Mouse (Mus musculus): ENCODE data around the gene Heatr1. TPM values are rescaled to one million over a fixed set of nuclear protein-coding genes. Genes with fewer than 3 reads are reported as not detected.

Gene Heatr1
- polyA plus RNA-seq (2015; fragmentation: Nextera tagmentation; extraction: Ambion mirVana), result 3.9 and 4.2 TPM in 2 replicates

GRCm38 (mm10) chr13:12394609-12395505, at the start of gene Heatr1:
TSS of gene Heatr1 (plus strand) at chr13:12395027.
- Histone ChIP-seq H3K27me3 (replicated peaks; ENCODE audit: control insufficient read depth, insufficient read depth, low read length) (no peaks in the 10 kb centered on the region), H3K4me1 (replicated peaks; ENCODE audit: control insufficient read depth, insufficient read depth, low read length) (no peaks in the 10 kb centered on the region), H3K4me2 (replicated peaks; ENCODE audit: low read depth) (peak within 1 kb of the TSS; percentile 91), H3K36me3 (ENCODE audit: control insufficient read depth, insufficient read depth) (peaks cover 8% of the 10 kb centered on the region; the same call in 1 of the 2 replicates), H3K4me3 (ENCODE audit: low read depth, low read length) (peak within 1 kb of the TSS; percentile 96), H3K9me3 (ENCODE audit: control insufficient read depth) (no peaks in the 10 kb centered on the region), H3K9ac (ENCODE audit: low read depth, low read length) (peak within 1 kb of the TSS; percentile 70), H3K27ac (ENCODE audit: low read depth, low read length) (no peak within 1 kb of the TSS)
- under 1% methylated on average over 43 of the region's 43 CpGs for WGBS
- ATAC-seq, result peak; percentile 99
- no peak for TF ChIP-seq CTCF (IDR thresholded peaks at IDR 0.05; ENCODE audit: low read depth)

- H3K27me3 ChIP-seq (replicated peaks; ENCODE audit: control insufficient read depth, insufficient read depth, low read length), result no peaks in the 10 kb centered on the region
- H3K4me3 ChIP-seq (ENCODE audit: low read depth, low read length), result no peak overlapping the region
- ATAC-seq, result no peak
- H3K9me3 ChIP-seq (ENCODE audit: control insufficient read depth), result no peaks in the 10 kb centered on the region
- H3K9ac ChIP-seq (ENCODE audit: low read depth, low read length), result no peak overlapping the region
- H3K4me1 ChIP-seq (replicated peaks; ENCODE audit: control insufficient read depth, insufficient read depth, low read length), result no peaks in the 10 kb centered on the region
- H3K27ac ChIP-seq (ENCODE audit: low read depth, low read length), result no peak overlapping the region
- H3K36me3 ChIP-seq (ENCODE audit: control insufficient read depth, insufficient read depth), result no peaks in the 10 kb centered on the region
- WGBS, result 80% methylated on average over 3 of the region's 3 CpGs
- no peak overlapping the region for H3K4me2 ChIP-seq (replicated peaks; ENCODE audit: low read depth)
- TF ChIP-seq CTCF (IDR thresholded peaks at IDR 0.05; ENCODE audit: low read depth), result no peak
Observed at GRCm38 (mm10) chr13:12346837-12347236, 48.0 kb upstream of the Heatr1 start.

- H3K27ac ChIP-seq (ENCODE audit: low read depth, low read length), result no peak overlapping the region
- no peak for ATAC-seq
- no peaks in the 10 kb centered on the region for H3K9me3 ChIP-seq (ENCODE audit: control insufficient read depth)
- H3K36me3 ChIP-seq (ENCODE audit: control insufficient read depth, insufficient read depth), result no peaks in the 10 kb centered on the region
- 67% methylated on average over 13 of the region's 13 CpGs for WGBS
- H3K27me3 ChIP-seq (replicated peaks; ENCODE audit: control insufficient read depth, insufficient read depth, low read length), result no peaks in the 10 kb centered on the region
- H3K4me3 ChIP-seq (ENCODE audit: low read depth, low read length), result no peak overlapping the region
- H3K4me2 ChIP-seq (replicated peaks; ENCODE audit: low read depth), result no peak overlapping the region
- no peak for TF ChIP-seq CTCF (IDR thresholded peaks at IDR 0.05; ENCODE audit: low read depth)
- no peak overlapping the region for H3K9ac ChIP-seq (ENCODE audit: low read depth, low read length)
- no peaks in the 10 kb centered on the region for H3K4me1 ChIP-seq (replicated peaks; ENCODE audit: control insufficient read depth, insufficient read depth, low read length)
Observed at GRCm38 (mm10) chr13:12349197-12349824, 45.5 kb upstream of the Heatr1 start.

- Histone ChIP-seq H3K9ac (ENCODE audit: low read depth, low read length) (no peak overlapping the region), H3K4me2 (replicated peaks; ENCODE audit: low read depth) (no peak overlapping the region), H3K4me1 (replicated peaks; ENCODE audit: control insufficient read depth, insufficient read depth, low read length) (no peaks in the 10 kb centered on the region), H3K4me3 (ENCODE audit: low read depth, low read length) (no peak overlapping the region), H3K27ac (ENCODE audit: low read depth, low read length) (no peak overlapping the region), H3K27me3 (replicated peaks; ENCODE audit: control insufficient read depth, insufficient read depth, low read length) (no peaks in the 10 kb centered on the region), H3K9me3 (ENCODE audit: control insufficient read depth) (no peaks in the 10 kb centered on the region), H3K36me3 (ENCODE audit: control insufficient read depth, insufficient read depth) (no peaks in the 10 kb centered on the region)
- WGBS, result 63% methylated on average over 4 of the region's 4 CpGs
- ATAC-seq, result no peak
- TF ChIP-seq CTCF (IDR thresholded peaks at IDR 0.05; ENCODE audit: low read depth), result no peak
Observed at GRCm38 (mm10) chr13:12356184-12356583, 38.6 kb upstream of the Heatr1 start.

GRCm38 (mm10) chr13:12357554-12357953, 37.3 kb upstream of the Heatr1 start:
- Histone ChIP-seq H3K36me3 (ENCODE audit: control insufficient read depth, insufficient read depth) (no peaks in the 10 kb centered on the region), H3K27ac (ENCODE audit: low read depth, low read length) (no peak overlapping the region), H3K4me3 (ENCODE audit: low read depth, low read length) (no peak overlapping the region), H3K4me1 (replicated peaks; ENCODE audit: control insufficient read depth, insufficient read depth, low read length) (no peaks in the 10 kb centered on the region), H3K9ac (ENCODE audit: low read depth, low read length) (no peak overlapping the region), H3K4me2 (replicated peaks; ENCODE audit: low read depth) (no peak overlapping the region), H3K27me3 (replicated peaks; ENCODE audit: control insufficient read depth, insufficient read depth, low read length) (no peaks in the 10 kb centered on the region), H3K9me3 (ENCODE audit: control insufficient read depth) (no peaks in the 10 kb centered on the region)
- no peak for ATAC-seq
- no peak for TF ChIP-seq CTCF (IDR thresholded peaks at IDR 0.05; ENCODE audit: low read depth)
- WGBS, result 83% methylated on average over 5 of the region's 5 CpGs

- WGBS, result 73% methylated on average over 4 of the region's 4 CpGs
- Histone ChIP-seq H3K27me3 (replicated peaks; ENCODE audit: control insufficient read depth, insufficient read depth, low read length) (no peaks in the 10 kb centered on the region), H3K9ac (ENCODE audit: low read depth, low read length) (no peak overlapping the region), H3K4me1 (replicated peaks; ENCODE audit: control insufficient read depth, insufficient read depth, low read length) (no peaks in the 10 kb centered on the region), H3K4me3 (ENCODE audit: low read depth, low read length) (no peak overlapping the region), H3K4me2 (replicated peaks; ENCODE audit: low read depth) (no peak overlapping the region), H3K36me3 (ENCODE audit: control insufficient read depth, insufficient read depth) (no peaks in the 10 kb centered on the region), H3K27ac (ENCODE audit: low read depth, low read length) (no peak overlapping the region), H3K9me3 (ENCODE audit: control insufficient read depth) (no peaks in the 10 kb centered on the region)
- ATAC-seq, result no peak
- TF ChIP-seq CTCF (IDR thresholded peaks at IDR 0.05; ENCODE audit: low read depth), result no peak
Observed at GRCm38 (mm10) chr13:12361486-12361885, 33.3 kb upstream of the Heatr1 start.

All from intestine, postnatal 0 days (tissue).